Mouse (Mus musculus) C2C12 (cell line): ENCODE measurements at regions not wholly inside any gene's neighbourhood (a gene's known extent, or its start where the extent isn't known, plus 50 kb on each side); places are given as distances from the start of the nearest gene placed in this dataset.

ENCODE experiments used
- H3K27me3 ChIP-seq: one replicate; pipeline ENCODE4 v1.6.1; 2011; ENCODE audit not compliant: control insufficient read depth, insufficient read depth, insufficient read length
- H3K36me3 ChIP-seq: one replicate; pipeline ENCODE4 v1.6.1; 2011; ENCODE audit not compliant: control insufficient read depth, insufficient read depth
- H3K4me3 ChIP-seq: one replicate; pipeline ENCODE4 v1.5.1; 2011; ENCODE audit warnings: mild to moderate bottlenecking, control low read depth; ENCODE audit not compliant: poor library complexity, insufficient read depth, severe bottlenecking
- H3K79me2 ChIP-seq: one replicate; pipeline ENCODE4 v1.6.1; 2011; ENCODE audit not compliant: control insufficient read depth, insufficient read depth
- H3K79me3 ChIP-seq: one replicate; pipeline ENCODE4 v1.6.1; 2011; ENCODE audit warnings: low read depth, control low read depth
- H3ac ChIP-seq: one replicate; pipeline ENCODE3; 2011; ENCODE audit warnings: low read depth; ENCODE audit not compliant: control insufficient read depth, insufficient read length
- CEBPB ChIP-seq: IDR thresholded peaks from one replicate; pipeline ENCODE4 v1.6.1; 2011; ENCODE audit warnings: low read depth, mild to moderate bottlenecking, control low read depth, moderate library complexity
- CTCF ChIP-seq: IDR thresholded peaks from one replicate; pipeline ENCODE4 v1.5.1; 2011; ENCODE audit not compliant: control insufficient read depth, insufficient read depth, insufficient read length
- FOSL1 ChIP-seq: IDR thresholded peaks from one replicate; pipeline ENCODE4 v1.8.0; 2011; ENCODE audit warnings: mild to moderate bottlenecking, low read length; ENCODE audit not compliant: poor library complexity, insufficient read depth, severe bottlenecking
- MAX ChIP-seq: IDR thresholded peaks from one replicate; pipeline ENCODE4 v1.6.1; 2011; ENCODE audit warnings: mild to moderate bottlenecking, control low read depth
- MYOD1 ChIP-seq: IDR thresholded peaks from one replicate; pipeline ENCODE4 v1.6.1; 2011; ENCODE audit warnings: low read depth; ENCODE audit not compliant: control insufficient read depth, insufficient read length
- MYOG ChIP-seq: IDR thresholded peaks from one replicate; pipeline ENCODE4 v1.6.1; 2011; ENCODE audit not compliant: control insufficient read depth, insufficient read length; ENCODE audit errors: extremely low read depth
- USF1 ChIP-seq: IDR thresholded peaks from one replicate; pipeline ENCODE4 v1.6.1; 2011; ENCODE audit warnings: low read depth, mild to moderate bottlenecking, control low read depth, moderate library complexity

DNA sequence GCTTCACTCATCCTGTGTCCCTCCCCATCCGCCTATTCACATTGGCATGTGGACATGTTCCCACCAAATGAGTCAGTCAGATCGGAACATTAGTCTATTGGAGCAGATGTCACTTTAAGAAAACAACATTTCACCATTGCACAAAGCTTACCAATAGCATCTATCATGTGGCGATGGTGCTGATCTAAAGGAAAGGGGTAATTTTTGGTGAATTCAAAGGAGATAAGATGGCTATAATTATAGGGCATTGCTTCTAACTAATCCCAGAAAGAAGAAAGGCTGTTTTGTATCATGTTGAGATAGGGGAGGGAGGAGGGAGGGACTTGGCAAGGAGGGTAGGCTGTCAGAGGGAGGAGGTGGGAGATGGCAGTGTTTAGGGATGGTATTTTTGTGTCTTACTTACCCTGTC is 132.1 kb upstream of the Atp1b1 start:
- no peaks in the 10 kb centered on the region for H3K79me2 ChIP-seq
- H3K79me3 ChIP-seq: no peaks in the 10 kb centered on the region
- H3ac ChIP-seq: no peak overlapping the region
- no peak overlapping the region for H3K4me3 ChIP-seq
- H3K27me3 ChIP-seq: no peaks in the 10 kb centered on the region
- H3K36me3 ChIP-seq: no peaks in the 10 kb centered on the region
- no peak for TF ChIP-seq MYOD1
- no peak for TF ChIP-seq USF1
- TF ChIP-seq MYOG: no peak
- no peak for TF ChIP-seq CTCF
- TF ChIP-seq MAX: no peak
- TF ChIP-seq FOSL1: no peak
- no peak for TF ChIP-seq CEBPB

DNA sequence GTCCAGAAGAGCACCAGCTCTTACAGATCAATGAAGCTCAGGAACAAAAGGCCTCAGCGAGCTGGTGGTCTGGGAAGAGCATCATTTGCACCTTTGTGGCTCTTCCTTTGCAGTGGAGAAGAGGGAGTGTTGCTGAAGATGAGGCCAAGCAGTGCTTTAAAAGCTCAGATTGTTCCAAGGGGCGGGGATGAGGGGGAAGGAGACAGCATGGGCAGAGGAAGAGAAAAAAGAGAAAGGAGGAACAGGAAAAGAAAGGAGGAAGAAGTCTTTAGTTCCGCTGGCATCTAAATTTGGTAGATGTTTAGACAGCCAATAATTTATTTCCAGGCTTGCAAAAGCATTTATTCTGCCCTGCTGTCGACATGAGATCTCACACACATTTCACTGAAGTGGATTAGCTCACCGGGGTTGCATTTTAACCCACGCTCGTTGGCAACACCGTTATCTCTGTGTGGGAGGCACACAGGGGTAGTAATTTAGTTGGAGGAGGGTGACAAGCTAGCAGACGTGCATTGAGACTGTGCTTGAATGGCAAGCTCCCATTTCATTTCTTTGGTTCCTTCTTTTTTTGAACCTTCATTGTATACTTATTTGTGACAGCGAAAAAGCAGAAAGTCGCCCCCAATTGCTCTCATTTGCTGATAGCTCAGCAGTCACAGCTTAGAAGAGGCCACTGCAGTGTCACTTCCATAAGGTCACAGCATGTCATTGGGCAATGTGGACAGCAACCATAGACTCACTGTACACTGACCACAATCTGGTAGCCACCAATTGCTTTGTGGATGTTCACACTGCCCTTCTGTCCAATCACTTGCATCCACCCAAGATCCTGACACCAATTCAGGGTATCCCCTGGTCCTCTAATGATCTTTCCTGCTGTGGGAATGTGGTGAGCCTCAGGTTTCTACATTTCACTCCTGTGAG is 128.2 kb upstream of the Atp1b1 start:
- Histone ChIP-seq H3K4me3 (no peak overlapping the region), H3ac (no peak overlapping the region), H3K79me2 (no peaks in the 10 kb centered on the region), H3K36me3 (no peaks in the 10 kb centered on the region), H3K79me3 (no peaks in the 10 kb centered on the region), H3K27me3 (no peaks in the 10 kb centered on the region)
- TF ChIP-seq FOSL1 (no peak), USF1 (no peak), MYOD1 (no peak), MYOG (no peak), CEBPB (no peak), MAX (no peak), CTCF (no peak)

- no peak overlapping the region for H3K4me3 ChIP-seq
- no peak for TF ChIP-seq USF1
- TF ChIP-seq FOSL1: no peak
- no peak for TF ChIP-seq MAX
- TF ChIP-seq MYOG: no peak
- no peak for TF ChIP-seq CTCF
- no peak for TF ChIP-seq MYOD1
- TF ChIP-seq CEBPB: no peak
- H3ac ChIP-seq: no peak overlapping the region
- no peaks in the 10 kb centered on the region for H3K36me3 ChIP-seq
- H3K79me3 ChIP-seq: no peaks in the 10 kb centered on the region
- no peaks in the 10 kb centered on the region for H3K27me3 ChIP-seq
- H3K79me2 ChIP-seq: no peaks in the 10 kb centered on the region
These were observed 118.8 kb upstream of the Atp1b1 start for GRCm38 (mm10) chr1:164576856-164577489.

DNA sequence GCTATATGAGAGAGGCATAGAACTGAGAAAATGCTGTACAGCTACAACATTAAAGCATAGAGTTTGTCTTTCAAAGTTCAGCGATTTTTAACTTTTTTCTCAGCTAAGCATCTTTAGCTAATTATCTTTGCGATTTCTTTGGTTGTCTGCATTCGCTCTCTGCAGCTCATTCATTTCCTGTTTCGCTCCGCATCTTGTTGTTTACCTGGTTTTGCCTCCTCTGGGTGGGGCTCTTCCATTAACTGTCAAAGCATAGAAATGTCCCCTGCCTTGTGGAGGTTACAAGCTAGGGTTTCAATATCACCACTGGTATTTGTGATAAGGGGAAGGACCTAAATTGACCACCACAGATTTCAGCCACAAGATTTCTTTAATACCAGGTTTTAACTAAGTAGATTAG is 115.5 kb upstream of the Atp1b1 start:
- TF ChIP-seq MAX (no peak), CEBPB (no peak), MYOG (no peak), USF1 (no peak), CTCF (no peak), FOSL1 (no peak), MYOD1 (no peak)
- Histone ChIP-seq H3K27me3 (no peaks in the 10 kb centered on the region), H3K79me2 (no peaks in the 10 kb centered on the region), H3K79me3 (no peaks in the 10 kb centered on the region), H3K36me3 (no peaks in the 10 kb centered on the region), H3ac (no peak overlapping the region), H3K4me3 (no peak overlapping the region)

GRCm38 (mm10) chr1:164572183-164572582 is 114.0 kb upstream of the Atp1b1 start:
- Histone ChIP-seq H3K27me3 (no peaks in the 10 kb centered on the region), H3ac (no peak overlapping the region), H3K79me3 (no peaks in the 10 kb centered on the region), H3K79me2 (no peaks in the 10 kb centered on the region), H3K36me3 (no peaks in the 10 kb centered on the region), H3K4me3 (no peak overlapping the region)
- no peak for TF ChIP-seq CTCF
- TF ChIP-seq FOSL1: no peak
- TF ChIP-seq USF1: no peak
- no peak for TF ChIP-seq MYOG
- no peak for TF ChIP-seq MAX
- TF ChIP-seq MYOD1: no peak
- TF ChIP-seq CEBPB: no peak
